Mouse (Mus musculus) C2C12 (cell line): ENCODE data around the gene Pigt. TPM values are rescaled to one million over a fixed set of nuclear protein-coding genes. Genes with fewer than 3 reads are reported as not detected.

Experiments used
- H3K27me3 ChIP-seq: one replicate; pipeline ENCODE4 v1.6.1; 2011; ENCODE audit not compliant: control insufficient read depth, insufficient read depth, insufficient read length
- H3K36me3 ChIP-seq: one replicate; pipeline ENCODE4 v1.6.1; 2011; ENCODE audit not compliant: control insufficient read depth, insufficient read depth
- H3K4me3 ChIP-seq: one replicate; pipeline ENCODE4 v1.5.1; 2011; ENCODE audit warnings: mild to moderate bottlenecking, control low read depth; ENCODE audit not compliant: poor library complexity, insufficient read depth, severe bottlenecking
- H3K79me2 ChIP-seq: one replicate; pipeline ENCODE4 v1.6.1; 2011; ENCODE audit not compliant: control insufficient read depth, insufficient read depth
- H3K79me3 ChIP-seq: one replicate; pipeline ENCODE4 v1.6.1; 2011; ENCODE audit warnings: low read depth, control low read depth
- H3ac ChIP-seq: one replicate; pipeline ENCODE3; 2011; ENCODE audit warnings: low read depth; ENCODE audit not compliant: control insufficient read depth, insufficient read length
- CEBPB ChIP-seq: IDR thresholded peaks from one replicate; pipeline ENCODE4 v1.6.1; 2011; ENCODE audit warnings: low read depth, mild to moderate bottlenecking, control low read depth, moderate library complexity
- CTCF ChIP-seq: IDR thresholded peaks from one replicate; pipeline ENCODE4 v1.5.1; 2011; ENCODE audit not compliant: control insufficient read depth, insufficient read depth, insufficient read length
- FOSL1 ChIP-seq: IDR thresholded peaks from one replicate; pipeline ENCODE4 v1.8.0; 2011; ENCODE audit warnings: mild to moderate bottlenecking, low read length; ENCODE audit not compliant: poor library complexity, insufficient read depth, severe bottlenecking
- MAX ChIP-seq: IDR thresholded peaks from one replicate; pipeline ENCODE4 v1.6.1; 2011; ENCODE audit warnings: mild to moderate bottlenecking, control low read depth
- MYOD1 ChIP-seq: IDR thresholded peaks from one replicate; pipeline ENCODE4 v1.6.1; 2011; ENCODE audit warnings: low read depth; ENCODE audit not compliant: control insufficient read depth, insufficient read length
- MYOG ChIP-seq: IDR thresholded peaks from one replicate; pipeline ENCODE4 v1.6.1; 2011; ENCODE audit not compliant: control insufficient read depth, insufficient read length; ENCODE audit errors: extremely low read depth
- USF1 ChIP-seq: IDR thresholded peaks from one replicate; pipeline ENCODE4 v1.6.1; 2011; ENCODE audit warnings: low read depth, mild to moderate bottlenecking, control low read depth, moderate library complexity
- polyA plus RNA-seq: library from polyadenylated mRNA; unstranded; fragments of >200 nt; fragmentation: generic; extraction: Trizol; gene quantifications from one replicate; pipeline ENCODE4 v1.2.1, GENCODE M21; 2012; ENCODE audit warnings: missing spikeins

The Pigt gene
- polyA plus RNA-seq, 1 experiment = 74.3 TPM

GRCm38 (mm10) chr2:164505619-164506347 lies 8.5 kb downstream of the Pigt start:
- H3K36me3 ChIP-seq = peaks cover 71% of the 10 kb centered on the region
- no peak overlapping the region for H3K4me3 ChIP-seq
- no peaks in the 10 kb centered on the region for H3K79me3 ChIP-seq
- H3K79me2 ChIP-seq = no peaks in the 10 kb centered on the region
- TF ChIP-seq CTCF = no peak
- TF ChIP-seq USF1 = no peak
- TF ChIP-seq CEBPB = no peak
- TF ChIP-seq MYOD1 = no peak
- no peak for TF ChIP-seq MYOG
- no peak overlapping the region for H3ac ChIP-seq
- no peaks in the 10 kb centered on the region for H3K27me3 ChIP-seq

GRCm38 (mm10) chr2:164507811-164508210 lies 10.5 kb downstream of the Pigt start:
- H3K79me3 ChIP-seq = no peaks in the 10 kb centered on the region
- no peaks in the 10 kb centered on the region for H3K79me2 ChIP-seq
- H3K27me3 ChIP-seq = no peaks in the 10 kb centered on the region
- no peak overlapping the region for H3ac ChIP-seq
- TF ChIP-seq CTCF = no peak
- TF ChIP-seq MYOD1 = no peak
- no peak for TF ChIP-seq MYOG
- no peak for TF ChIP-seq MAX
- TF ChIP-seq FOSL1 = no peak
- no peak for TF ChIP-seq CEBPB
- TF ChIP-seq USF1 = no peak
- H3K36me3 ChIP-seq = peaks cover 52% of the 10 kb centered on the region
- H3K4me3 ChIP-seq = no peak overlapping the region

GRCm38 (mm10) chr2:164510621-164511190 lies 13.4 kb downstream of the Pigt start:
- Histone ChIP-seq H3K36me3 (peaks cover 27% of the 10 kb centered on the region), H3K4me3 (no peak overlapping the region), H3ac (no peak overlapping the region), H3K27me3 (no peaks in the 10 kb centered on the region), H3K79me2 (no peaks in the 10 kb centered on the region), H3K79me3 (no peaks in the 10 kb centered on the region)
- TF ChIP-seq MYOG = no peak
- no peak for TF ChIP-seq FOSL1
- no peak for TF ChIP-seq MAX
- TF ChIP-seq MYOD1 = no peak
- TF ChIP-seq CEBPB = no peak
- no peak for TF ChIP-seq USF1

- TF ChIP-seq MYOG (no peak), USF1 (no peak), CEBPB (no peak), MYOD1 (no peak), FOSL1 (no peak), CTCF (no peak), MAX (no peak)
- Histone ChIP-seq H3K4me3 (no peak overlapping the region), H3ac (no peak overlapping the region), H3K79me2 (no peaks in the 10 kb centered on the region), H3K36me3 (peaks cover 16% of the 10 kb centered on the region), H3K27me3 (no peaks in the 10 kb centered on the region), H3K79me3 (no peaks in the 10 kb centered on the region)
These were observed 15.0 kb downstream of the Pigt start for GRCm38 (mm10) chr2:164512121-164512909.

- no peak overlapping the region for H3K4me3 ChIP-seq
- TF ChIP-seq FOSL1 = no peak
- no peak for TF ChIP-seq CTCF
- peak; percentile 62 for TF ChIP-seq MYOD1
- TF ChIP-seq CEBPB = no peak
- peak; percentile 57 for TF ChIP-seq USF1
- TF ChIP-seq MYOG = no peak
- peak; percentile 98 for TF ChIP-seq MAX
- H3ac ChIP-seq = peak overlapping the region; percentile 32
- no peaks in the 10 kb centered on the region for H3K79me2 ChIP-seq
- H3K36me3 ChIP-seq = peaks cover 16% of the 10 kb centered on the region
- H3K79me3 ChIP-seq = no peaks in the 10 kb centered on the region
- H3K27me3 ChIP-seq = no peaks in the 10 kb centered on the region
These were observed 16.1 kb downstream of the Pigt start for GRCm38 (mm10) chr2:164513389-164513788.
